Mouse (Mus musculus): ENCODE measurements around the gene Trex2.
"Not testable (repeated sequence)": the region's sequence is repeated elsewhere in the genome, so short reads cannot be mapped to it uniquely, and the experiment has no call there.

The Trex2 gene

GRCm38 (mm10) chrX:73432850-73433249 is 2.3 kb downstream of the Trex2 start:
- no peak for DNase-seq (ENCODE audit: low read depth, low spot score)

GRCm38 (mm10) chrX:73430036-73430435 is 5.1 kb downstream of the Trex2 start:
- peak; percentile 28 for DNase-seq (ENCODE audit: low read depth, low spot score)

DNA sequence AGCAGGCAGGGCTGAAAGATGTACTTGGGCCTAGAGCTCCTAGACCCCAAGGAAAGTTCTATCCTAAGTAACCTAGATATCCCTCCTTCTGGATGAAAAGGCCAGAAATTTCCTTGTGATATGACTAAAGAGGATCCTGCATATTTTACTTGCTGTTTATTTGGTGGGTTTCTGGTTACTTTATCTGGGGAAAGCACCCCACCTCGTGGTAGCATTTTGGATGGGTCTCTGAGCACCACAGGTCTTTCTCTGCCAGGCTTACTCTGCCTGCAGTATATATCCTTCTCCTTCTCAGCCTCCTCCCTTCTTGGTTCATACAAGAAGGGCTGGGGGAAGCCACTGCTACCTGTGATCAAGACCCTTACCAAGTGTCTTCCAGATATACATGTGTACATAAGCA is 22.4 kb downstream of the Trex2 start:
- DNase-seq (ENCODE audit: low read depth, low spot score), result no peak

- peak; percentile 8 for DNase-seq (ENCODE audit: low read depth, low spot score)
These were observed 24.1 kb downstream of the Trex2 start, which contains the start of gene Zfp92 for GRCm38 (mm10) chrX:73410880-73411517. Gene Zfp92, plus strand, starts transcription at chrX:73411096.

GRCm38 (mm10) chrX:73401616-73402015 is 33.5 kb downstream of the Trex2 start:
- peak; percentile 91 for DNase-seq (ENCODE audit: low read depth, low spot score)

GRCm38 (mm10) chrX:73400951-73401350 is 34.2 kb downstream of the Trex2 start:
- peak; percentile 70 for DNase-seq (ENCODE audit: low read depth, low spot score)

- DNase-seq (ENCODE audit: low read depth, low spot score), result not testable (repeated sequence)
These were observed 36.5 kb downstream of the Trex2 start, which contains the start of gene Gm18336 for GRCm38 (mm10) chrX:73398636-73399035. Gene Gm18336, minus strand, starts transcription at chrX:73398736.

GRCm38 (mm10) chrX:73396446-73396845 is 38.7 kb downstream of the Trex2 start:
- DNase-seq (ENCODE audit: low read depth, low spot score), result no peak

GRCm38 (mm10) chrX:73391481-73391880 is 43.7 kb downstream of the Trex2 start:
- DNase-seq (ENCODE audit: low read depth, low spot score), result no peak

- no peak for DNase-seq (ENCODE audit: low read depth, low spot score)
These were observed 50.2 kb downstream of the Trex2 start for GRCm38 (mm10) chrX:73384924-73385323.

DNA sequence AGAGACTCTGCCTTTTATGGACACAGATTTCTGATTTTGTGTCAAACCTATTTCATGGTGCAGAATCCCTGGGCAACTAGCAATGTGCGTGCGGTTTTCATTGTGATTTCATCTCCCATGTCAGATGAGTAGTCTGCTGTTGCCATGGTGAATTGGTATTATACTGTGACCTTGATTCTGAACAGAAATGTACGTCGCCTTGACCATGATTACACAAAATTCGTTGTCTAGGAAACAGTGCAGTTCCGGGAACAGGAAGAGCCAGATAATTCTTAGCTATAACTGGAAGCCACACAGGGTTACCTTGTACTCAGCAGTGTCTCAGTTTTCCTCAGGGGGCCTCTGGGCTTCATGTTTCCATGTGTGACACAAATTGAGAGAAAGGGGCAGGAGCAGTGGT is 50.7 kb downstream of the Trex2 start:
- peak; percentile 3 for DNase-seq (ENCODE audit: low read depth, low spot score)

All from R1 (cell line).